Mouse (Mus musculus) embryonic facial prominence, embryonic 13.5 days (tissue): ENCODE measurements around the gene Mdga2. TPM values are rescaled to one million over a fixed set of nuclear protein-coding genes. Genes with fewer than 3 reads are reported as not detected.

ENCODE experiments used
- ATAC-seq: fragments of 200-750 bp; cut with Nextera tagmentation; 2 replicates; pipeline ENCODE4 v1.8.0; 2017; ENCODE audit warnings: low read depth; ENCODE audit not compliant: insufficient number of reproducible peaks, insufficient read depth, low FRiP score, low TSS enrichment
- H3K27ac ChIP-seq: fragments of 300-500 bp; sonication (generic); 2 replicates; pipeline ENCODE4 v1.5.1; 2015; ENCODE audit warnings: moderate library complexity, mild to moderate bottlenecking, inconsistent platforms
- H3K27me3 ChIP-seq: fragments of 300-500 bp; sonication (generic); 2 replicates; pipeline ENCODE4 v1.6.1; 2015; ENCODE audit warnings: mild to moderate bottlenecking, inconsistent platforms
- H3K36me3 ChIP-seq: fragments of 300-500 bp; sonication (generic); 2 replicates; pipeline ENCODE4 v1.6.1; 2015; ENCODE audit warnings: mild to moderate bottlenecking, inconsistent platforms
- H3K4me1 ChIP-seq: fragments of 300-500 bp; sonication (generic); 2 replicates; pipeline ENCODE4 v1.6.1; 2015; ENCODE audit warnings: inconsistent platforms
- H3K4me2 ChIP-seq: fragments of 300-500 bp; sonication (generic); 2 replicates; pipeline ENCODE4 v1.6.1; 2015; ENCODE audit warnings: moderate library complexity, mild to moderate bottlenecking, inconsistent platforms
- H3K4me3 ChIP-seq: fragments of 300-500 bp; sonication (generic); 2 replicates; pipeline ENCODE4 v1.5.1; 2015; ENCODE audit warnings: mild to moderate bottlenecking, inconsistent platforms
- H3K9ac ChIP-seq: fragments of 300-500 bp; sonication (generic); 2 replicates; pipeline ENCODE4 v1.6.1; 2015; ENCODE audit warnings: mild to moderate bottlenecking, inconsistent platforms
- H3K9me3 ChIP-seq: fragments of 300-500 bp; sonication (generic); 2 replicates; pipeline ENCODE4 v1.6.1; 2016; ENCODE audit warnings: inconsistent platforms
- WGBS: fragments of 180-500 bp; shearing (Covaris S2); methylation state at CpG from one replicate; pipeline ENCODE4 v1.1.7; 2015; ENCODE audit warnings: mixed read lengths; 5-methylcytosine and 5-hydroxymethylcytosine counted together
- polyA plus RNA-seq: library from polyadenylated mRNA; unstranded; fragments of >200 nt; fragmentation: Nextera tagmentation; extraction: Ambion mirVana; gene quantifications from 2 replicates; pipeline ENCODE4 v1.2.1, GENCODE M21; 2015

Mdga2 gene
- polyA plus RNA-seq, 1 experiment from 2014 or later = 6.6 TPM

GRCm38 (mm10) chr12:67141605-67142004 lies 80.7 kb downstream of the Mdga2 start:
- H3K36me3 ChIP-seq = no peaks in the 10 kb centered on the region
- H3K4me3 ChIP-seq = no peak overlapping the region
- no peak overlapping the region for H3K4me2 ChIP-seq
- H3K9me3 ChIP-seq = no peaks in the 10 kb centered on the region
- no peaks in the 10 kb centered on the region for H3K4me1 ChIP-seq
- WGBS = 89% methylated on average over 3 of the region's 3 CpGs
- no peaks in the 10 kb centered on the region for H3K27me3 ChIP-seq
- no peak overlapping the region for H3K27ac ChIP-seq
- H3K9ac ChIP-seq = no peak overlapping the region
- no peak for ATAC-seq

- Histone ChIP-seq H3K4me1 (no peaks in the 10 kb centered on the region), H3K9me3 (no peaks in the 10 kb centered on the region), H3K27ac (no peak overlapping the region), H3K36me3 (no peaks in the 10 kb centered on the region), H3K27me3 (no peaks in the 10 kb centered on the region), H3K9ac (no peak overlapping the region), H3K4me3 (no peak overlapping the region), H3K4me2 (no peak overlapping the region)
- no peak for ATAC-seq
- 82% methylated on average over 3 of the region's 3 CpGs for WGBS
Observed at GRCm38 (mm10) chr12:67140131-67140530, 82.2 kb downstream of the Mdga2 start.

GRCm38 (mm10) chr12:67127457-67127856 lies 94.9 kb downstream of the Mdga2 start:
- Histone ChIP-seq H3K27ac (no peak overlapping the region), H3K36me3 (no peaks in the 10 kb centered on the region), H3K9me3 (no peaks in the 10 kb centered on the region), H3K27me3 (no peaks in the 10 kb centered on the region), H3K4me3 (no peak overlapping the region), H3K4me1 (no peaks in the 10 kb centered on the region), H3K4me2 (no peak overlapping the region), H3K9ac (no peak overlapping the region)
- no peak for ATAC-seq
- WGBS = 82% methylated on average over 2 of the region's 2 CpGs

GRCm38 (mm10) chr12:67123874-67124273 lies 98.5 kb downstream of the Mdga2 start:
- no peaks in the 10 kb centered on the region for H3K27me3 ChIP-seq
- H3K9ac ChIP-seq = no peak overlapping the region
- H3K4me2 ChIP-seq = no peak overlapping the region
- ATAC-seq = no peak
- no peak overlapping the region for H3K27ac ChIP-seq
- no peak overlapping the region for H3K4me3 ChIP-seq
- 24% methylated on average over 3 of the region's 3 CpGs for WGBS
- H3K9me3 ChIP-seq = no peaks in the 10 kb centered on the region
- H3K36me3 ChIP-seq = no peaks in the 10 kb centered on the region
- H3K4me1 ChIP-seq = no peaks in the 10 kb centered on the region

- H3K4me1 ChIP-seq = no peaks in the 10 kb centered on the region
- no peak overlapping the region for H3K4me3 ChIP-seq
- H3K9me3 ChIP-seq = no peaks in the 10 kb centered on the region
- no peak overlapping the region for H3K27ac ChIP-seq
- WGBS = 75% methylated on average over 6 of the region's 6 CpGs
- H3K9ac ChIP-seq = no peak overlapping the region
- no peaks in the 10 kb centered on the region for H3K27me3 ChIP-seq
- no peak for ATAC-seq
- H3K4me2 ChIP-seq = no peak overlapping the region
- no peaks in the 10 kb centered on the region for H3K36me3 ChIP-seq
Observed at GRCm38 (mm10) chr12:67118652-67119515, 103.5 kb downstream of the Mdga2 start.

GRCm38 (mm10) chr12:67104171-67104570 lies 118.2 kb downstream of the Mdga2 start:
- Histone ChIP-seq H3K9ac (no peak overlapping the region), H3K4me2 (no peak overlapping the region), H3K4me3 (no peak overlapping the region), H3K27me3 (no peaks in the 10 kb centered on the region), H3K36me3 (no peaks in the 10 kb centered on the region), H3K9me3 (no peaks in the 10 kb centered on the region), H3K4me1 (no peaks in the 10 kb centered on the region), H3K27ac (no peak overlapping the region)
- ATAC-seq = no peak
- WGBS = 68% methylated on average over 3 of the region's 3 CpGs

GRCm38 (mm10) chr12:67094414-67094813 lies 127.9 kb downstream of the Mdga2 start:
- no peak overlapping the region for H3K9ac ChIP-seq
- no peaks in the 10 kb centered on the region for H3K36me3 ChIP-seq
- H3K27me3 ChIP-seq = no peaks in the 10 kb centered on the region
- no peak overlapping the region for H3K4me3 ChIP-seq
- H3K27ac ChIP-seq = no peak overlapping the region
- no peak overlapping the region for H3K4me2 ChIP-seq
- no peak for ATAC-seq
- H3K9me3 ChIP-seq = no peaks in the 10 kb centered on the region
- H3K4me1 ChIP-seq = no peaks in the 10 kb centered on the region

- no peak overlapping the region for H3K4me2 ChIP-seq
- ATAC-seq = no peak
- H3K27me3 ChIP-seq = no peaks in the 10 kb centered on the region
- WGBS = 48% methylated on average over 2 of the region's 2 CpGs
- H3K9ac ChIP-seq = no peak overlapping the region
- no peak overlapping the region for H3K27ac ChIP-seq
- H3K4me3 ChIP-seq = no peak overlapping the region
- no peaks in the 10 kb centered on the region for H3K4me1 ChIP-seq
- H3K36me3 ChIP-seq = no peaks in the 10 kb centered on the region
- no peaks in the 10 kb centered on the region for H3K9me3 ChIP-seq
Observed at GRCm38 (mm10) chr12:67090420-67090965, 131.9 kb downstream of the Mdga2 start.

GRCm38 (mm10) chr12:67059136-67060014 lies 163.0 kb downstream of the Mdga2 start:
- peak; percentile 99 for ATAC-seq
- no peaks in the 10 kb centered on the region for H3K27me3 ChIP-seq
- H3K4me2 ChIP-seq = no peak overlapping the region
- no peaks in the 10 kb centered on the region for H3K36me3 ChIP-seq
- no peak overlapping the region for H3K9ac ChIP-seq
- H3K9me3 ChIP-seq = no peaks in the 10 kb centered on the region
- no peaks in the 10 kb centered on the region for H3K4me1 ChIP-seq
- no peak overlapping the region for H3K27ac ChIP-seq
- no peak overlapping the region for H3K4me3 ChIP-seq
- WGBS = 59% methylated on average over 19 of the region's 19 CpGs

- H3K9me3 ChIP-seq = no peaks in the 10 kb centered on the region
- 89% methylated on average over 3 of the region's 3 CpGs for WGBS
- no peaks in the 10 kb centered on the region for H3K27me3 ChIP-seq
- H3K36me3 ChIP-seq = no peaks in the 10 kb centered on the region
- no peak overlapping the region for H3K4me2 ChIP-seq
- ATAC-seq = no peak
- no peak overlapping the region for H3K4me3 ChIP-seq
- no peak overlapping the region for H3K9ac ChIP-seq
- H3K27ac ChIP-seq = no peak overlapping the region
- H3K4me1 ChIP-seq = no peaks in the 10 kb centered on the region
Observed at GRCm38 (mm10) chr12:67056621-67057020, 165.7 kb downstream of the Mdga2 start.

GRCm38 (mm10) chr12:67045099-67045750 lies 177.1 kb downstream of the Mdga2 start:
- H3K4me2 ChIP-seq = no peak overlapping the region
- H3K36me3 ChIP-seq = no peaks in the 10 kb centered on the region
- H3K4me3 ChIP-seq = no peak overlapping the region
- no peak overlapping the region for H3K27ac ChIP-seq
- 54% methylated on average over 8 of the region's 8 CpGs for WGBS
- no peaks in the 10 kb centered on the region for H3K27me3 ChIP-seq
- H3K4me1 ChIP-seq = no peaks in the 10 kb centered on the region
- no peak overlapping the region for H3K9ac ChIP-seq
- no peak for ATAC-seq
- no peaks in the 10 kb centered on the region for H3K9me3 ChIP-seq
